Mouse (Mus musculus): ENCODE results near the gene Sod1.

- TF ChIP-seq CTCF (IDR thresholded peaks at IDR 0.05; ENCODE audit: low read depth) (no peak), EP300 (IDR thresholded peaks at IDR 0.05; ENCODE audit: low read depth) (peak; percentile 74; the same call in 1 of the 2 replicates)
Observed at GRCm38 (mm10) chr16:90220026-90220891, at the start of gene Sod1.

All from heart, postnatal 0 days (tissue).